Mouse (Mus musculus) stomach, postnatal 0 days (tissue): ENCODE results near the gene Pwp2. TPM values are rescaled to one million over a fixed set of nuclear protein-coding genes. Genes with fewer than 3 reads are reported as not detected.
A peak's percentile ranks its signal among the peaks of the same experiment; 100 is the strongest.

ENCODE experiments used
- ATAC-seq: fragments of 200-750 bp; cut with Nextera tagmentation; 2 replicates; pipeline ENCODE4 v1.8.0; 2017; ENCODE audit not compliant: low FRiP score, low TSS enrichment
- DNase-seq: peaks from one replicate; pipeline ENCODE4 v3.0.0-alpha.2; 2016; ENCODE audit warnings: low spot score
- H3K27ac ChIP-seq: fragments of 300-500 bp; sonication (generic); replicated peaks from 2 replicates; pipeline ENCODE4 v1.5.1; 2014; ENCODE audit warnings: mild to moderate bottlenecking, control low read depth
- H3K27me3 ChIP-seq: fragments of 300-500 bp; sonication (generic); 2 replicates; pipeline ENCODE4 v1.6.1; 2014; ENCODE audit warnings: low read length; ENCODE audit not compliant: control insufficient read depth, insufficient read depth
- H3K36me3 ChIP-seq: fragments of 300-500 bp; sonication (generic); 2 replicates; pipeline ENCODE4 v1.6.1; 2014; ENCODE audit warnings: low read length, mixed read lengths; ENCODE audit not compliant: control insufficient read depth, insufficient read depth
- H3K4me1 ChIP-seq: fragments of 300-500 bp; sonication (generic); replicated peaks from 2 replicates; pipeline ENCODE4 v1.6.1; 2014; ENCODE audit warnings: antibody characterized with exemption; ENCODE audit not compliant: control insufficient read depth, insufficient read depth
- H3K4me2 ChIP-seq: fragments of 300-500 bp; sonication (generic); replicated peaks from 2 replicates; pipeline ENCODE4 v1.6.1; 2014; ENCODE audit warnings: low read depth, mild to moderate bottlenecking, control low read depth, moderate library complexity
- H3K4me3 ChIP-seq: fragments of 300-500 bp; sonication (generic); 2 replicates; pipeline ENCODE4 v1.5.1; 2014; ENCODE audit warnings: low read depth, low read length, control low read depth
- H3K9ac ChIP-seq: fragments of 300-500 bp; sonication (generic); 2 replicates; pipeline ENCODE4 v1.6.1; 2014; ENCODE audit warnings: mild to moderate bottlenecking, low read length, control low read depth, mixed read lengths
- H3K9me3 ChIP-seq: fragments of 300-500 bp; sonication (generic); 2 replicates; pipeline ENCODE4 v1.6.1; 2016; ENCODE audit warnings: low read length; ENCODE audit not compliant: control insufficient read depth
- CTCF ChIP-seq: IDR thresholded peaks from 2 replicates; pipeline ENCODE4 v1.5.1; 2016; ENCODE audit warnings: antibody characterized with exemption, low read depth, mild to moderate bottlenecking, moderate library complexity
- EP300 ChIP-seq: optimal IDR thresholded peaks from 2 replicates; pipeline ENCODE3; 2016; ENCODE audit warnings: antibody characterized with exemption
- whole genome bisulfite sequencing: fragments of 180-500 bp; shearing (Covaris S2); extraction: QIAGEN DNeasy Blood & Tissue Kit; methylation state at CpG from one replicate; pipeline ENCODE4 v1.1.7; 2014; 5-methylcytosine and 5-hydroxymethylcytosine counted together
- polyA plus RNA-seq: library from polyadenylated mRNA; unstranded; fragments of >200 nt; fragmentation: Nextera tagmentation; extraction: Ambion mirVana; gene quantifications from 2 replicates; pipeline ENCODE4 v1.2.1, GENCODE M21; 2015

Pwp2 gene
- polyA plus RNA-seq, 1 experiment from 2014 or later: 6.2 TPM

GRCm38 (mm10) chr10:78148834-78149766 is 35.8 kb downstream of the Pwp2 start:
- no peaks in the 10 kb centered on the region for H3K9me3 ChIP-seq
- no peak overlapping the region for H3K4me3 ChIP-seq
- WGBS: 65% methylated on average over 10 of the region's 10 CpGs
- H3K36me3 ChIP-seq: no peaks in the 10 kb centered on the region
- no peaks in the 10 kb centered on the region for H3K4me1 ChIP-seq
- no peaks in the 10 kb centered on the region for H3K27me3 ChIP-seq
- no peak for DNase-seq
- H3K27ac ChIP-seq: peak overlapping the region; percentile 30; the same call in 1 of the 2 replicates
- H3K9ac ChIP-seq: no peak overlapping the region
- no peak; the same call in 1 of the 2 replicates for ATAC-seq
- H3K4me2 ChIP-seq: no peak overlapping the region
- TF ChIP-seq CTCF (no peak), EP300 (no peak)

GRCm38 (mm10) chr10:78147908-78148441 is 37.0 kb downstream of the Pwp2 start:
- Histone ChIP-seq H3K36me3 (no peaks in the 10 kb centered on the region), H3K4me2 (no peak overlapping the region), H3K4me1 (no peaks in the 10 kb centered on the region), H3K27ac (peak overlapping the region; percentile 30; the same call in 1 of the 2 replicates), H3K4me3 (no peak overlapping the region), H3K27me3 (no peaks in the 10 kb centered on the region), H3K9ac (no peak overlapping the region), H3K9me3 (no peaks in the 10 kb centered on the region)
- 0 out of 2 replicates have a peak, but pooled peaks have one; percentile 25 for ATAC-seq
- TF ChIP-seq EP300 (no peak), CTCF (no peak)
- WGBS: 54% methylated on average over 4 of the region's 4 CpGs
- DNase-seq: no peak

- H3K27me3 ChIP-seq: no peaks in the 10 kb centered on the region
- 37% methylated on average over 8 of the region's 8 CpGs for WGBS
- TF ChIP-seq EP300 (no peak), CTCF (no peak)
- H3K4me3 ChIP-seq: no peak overlapping the region
- no peaks in the 10 kb centered on the region for H3K4me1 ChIP-seq
- ATAC-seq: peak; percentile 77
- DNase-seq: no peak
- H3K4me2 ChIP-seq: no peak overlapping the region
- no peak overlapping the region for H3K9ac ChIP-seq
- no peaks in the 10 kb centered on the region for H3K9me3 ChIP-seq
- H3K36me3 ChIP-seq: no peaks in the 10 kb centered on the region
- peak overlapping the region; percentile 20; the same call in 1 of the 2 replicates for H3K27ac ChIP-seq
Measured at GRCm38 (mm10) chr10:78143727-78144505, 41.0 kb downstream of the Pwp2 start.

- Histone ChIP-seq H3K27ac (no peak overlapping the region), H3K4me2 (no peak overlapping the region), H3K36me3 (no peaks in the 10 kb centered on the region), H3K9ac (no peak overlapping the region), H3K4me1 (no peaks in the 10 kb centered on the region), H3K27me3 (no peaks in the 10 kb centered on the region), H3K4me3 (no peak overlapping the region), H3K9me3 (no peaks in the 10 kb centered on the region)
- 64% methylated on average over 3 of the region's 3 CpGs for WGBS
- DNase-seq (no peak), ATAC-seq (no peak)
- no peak for TF ChIP-seq CTCF
- TF ChIP-seq EP300: no peak
Measured at GRCm38 (mm10) chr10:78140843-78141242, 44.1 kb downstream of the Pwp2 start.

- no peak for ATAC-seq
- 0 out of 2 replicates have a peak, but pooled peaks cover 3% of the 10 kb centered on the region for H3K4me1 ChIP-seq
- 100% methylated on average over 1 of the region's 1 CpGs for WGBS
- H3K27ac ChIP-seq: peak overlapping the region; percentile 40; the same call in 1 of the 2 replicates
- no peak for DNase-seq
- no peak overlapping the region for H3K9ac ChIP-seq
- H3K4me3 ChIP-seq: no peak overlapping the region
- no peaks in the 10 kb centered on the region for H3K36me3 ChIP-seq
- TF ChIP-seq EP300 (no peak), CTCF (no peak)
- no peaks in the 10 kb centered on the region for H3K9me3 ChIP-seq
- H3K27me3 ChIP-seq: no peaks in the 10 kb centered on the region
- H3K4me2 ChIP-seq: no peak overlapping the region
Measured at GRCm38 (mm10) chr10:78140251-78140600, 44.7 kb downstream of the Pwp2 start.
